Mouse (Mus musculus) megakaryocyte, embryonic 14.5 days (primary cell): ENCODE results near the gene Fam198b. TPM values are rescaled to one million over a fixed set of nuclear protein-coding genes. Genes with fewer than 3 reads are reported as not detected.

Experiments used
- H3K27me3 ChIP-seq: replicated peaks from 2 replicates; pipeline ENCODE3; 2012; ENCODE audit warnings: inconsistent platforms
- H3K36me3 ChIP-seq: replicated peaks from 2 replicates; pipeline ENCODE3; 2012; ENCODE audit warnings: low read length, inconsistent platforms, mixed read lengths
- H3K4me1 ChIP-seq: 2 replicates; pipeline ENCODE4 v1.6.1; 2012; ENCODE audit warnings: inconsistent platforms
- H3K4me3 ChIP-seq: replicated peaks from 2 replicates; pipeline ENCODE3; 2012; ENCODE audit warnings: moderate library complexity, mild to moderate bottlenecking, inconsistent platforms
- H3K9me3 ChIP-seq: 2 replicates; pipeline ENCODE4 v1.6.1; 2012; ENCODE audit warnings: inconsistent platforms
- FLI1 ChIP-seq: IDR thresholded peaks from 2 replicates; pipeline ENCODE4 v1.6.1; 2012; ENCODE audit warnings: low read length, inconsistent platforms, mixed read lengths
- GATA1 ChIP-seq: IDR thresholded peaks from 3 replicates; pipeline ENCODE4 v1.6.1; 2012; ENCODE audit warnings: mixed read lengths, low read length, inconsistent platforms, borderline replicate concordance
- polyA plus RNA-seq: library from polyadenylated mRNA; stranded (reverse); fragments of >175 nt; gene quantifications from 2 replicates; pipeline ENCODE4 v1.2.3, GENCODE M21; 2012; ENCODE audit warnings: low replicate concordance; ENCODE audit not compliant: insufficient read depth

Gene Fam198b
- polyA plus RNA-seq, 1 experiment = 0.08 TPM

GRCm38 (mm10) chr3:79881645-79882044 is 2.7 kb upstream of the Fam198b start:
- H3K4me3 ChIP-seq = no peak overlapping the region
- H3K27me3 ChIP-seq = peaks cover 25% of the 10 kb centered on the region
- TF ChIP-seq FLI1 = no peak
- no peak for TF ChIP-seq GATA1
- no peaks in the 10 kb centered on the region for H3K9me3 ChIP-seq
- no peaks in the 10 kb centered on the region for H3K36me3 ChIP-seq
- H3K4me1 ChIP-seq = peaks cover 27% of the 10 kb centered on the region

GRCm38 (mm10) chr3:79883092-79883491 is 1.2 kb upstream of the Fam198b start:
- Histone ChIP-seq H3K27me3 (peaks cover 25% of the 10 kb centered on the region), H3K4me1 (peaks cover 41% of the 10 kb centered on the region), H3K9me3 (no peaks in the 10 kb centered on the region), H3K4me3 (peak overlapping the region; percentile 60), H3K36me3 (no peaks in the 10 kb centered on the region)
- no peak for TF ChIP-seq FLI1
- TF ChIP-seq GATA1 = no peak

GRCm38 (mm10) chr3:79884761-79885189 is 442 bp downstream of the Fam198b start:
- Histone ChIP-seq H3K27me3 (peaks cover 15% of the 10 kb centered on the region), H3K36me3 (no peaks in the 10 kb centered on the region), H3K4me1 (peaks cover 38% of the 10 kb centered on the region), H3K4me3 (peak overlapping the region; percentile 88), H3K9me3 (no peaks in the 10 kb centered on the region)
- TF ChIP-seq GATA1 (no peak), FLI1 (no peak)

GRCm38 (mm10) chr3:79885686-79886356 is 1.5 kb downstream of the Fam198b start:
- no peaks in the 10 kb centered on the region for H3K9me3 ChIP-seq
- peak overlapping the region; percentile 89 for H3K4me3 ChIP-seq
- peaks cover 38% of the 10 kb centered on the region for H3K4me1 ChIP-seq

GRCm38 (mm10) chr3:79886357-79887091 is 2.2 kb downstream of the Fam198b start:
- H3K36me3 ChIP-seq = no peaks in the 10 kb centered on the region
- H3K4me1 ChIP-seq = peaks cover 38% of the 10 kb centered on the region
- TF ChIP-seq FLI1 (no peak), GATA1 (no peak)
- H3K4me3 ChIP-seq = peak overlapping the region; percentile 89
- H3K27me3 ChIP-seq = peaks cover 10% of the 10 kb centered on the region
- H3K9me3 ChIP-seq = no peaks in the 10 kb centered on the region

More at GRCm38 (mm10) chr3:79885686-79886356, 1.5 kb downstream of the Fam198b start:
- TF ChIP-seq GATA1 (no peak), FLI1 (no peak)
- Histone ChIP-seq H3K36me3 (no peaks in the 10 kb centered on the region), H3K27me3 (peaks cover 14% of the 10 kb centered on the region)

- Histone ChIP-seq H3K4me1 (peaks cover 38% of the 10 kb centered on the region), H3K27me3 (peaks cover 3% of the 10 kb centered on the region), H3K9me3 (no peaks in the 10 kb centered on the region), H3K4me3 (peak overlapping the region; percentile 89), H3K36me3 (no peaks in the 10 kb centered on the region)
- TF ChIP-seq GATA1 = no peak
- no peak for TF ChIP-seq FLI1
Measured at GRCm38 (mm10) chr3:79887161-79887855, 3.0 kb downstream of the Fam198b start.

- Histone ChIP-seq H3K27me3 (peaks cover 3% of the 10 kb centered on the region), H3K9me3 (no peaks in the 10 kb centered on the region), H3K4me1 (peaks cover 38% of the 10 kb centered on the region), H3K4me3 (peak overlapping the region; percentile 6), H3K36me3 (no peaks in the 10 kb centered on the region)
- no peak for TF ChIP-seq FLI1
- TF ChIP-seq GATA1 = no peak
Measured at GRCm38 (mm10) chr3:79887966-79888365, 3.6 kb downstream of the Fam198b start.

- TF ChIP-seq GATA1 (no peak), FLI1 (no peak)
- no peak overlapping the region for H3K4me3 ChIP-seq
- peaks cover 7% of the 10 kb centered on the region for H3K4me1 ChIP-seq
- H3K27me3 ChIP-seq = peaks cover 9% of the 10 kb centered on the region
- H3K9me3 ChIP-seq = no peaks in the 10 kb centered on the region
- H3K36me3 ChIP-seq = no peaks in the 10 kb centered on the region
Measured at GRCm38 (mm10) chr3:79897534-79898370, 13.4 kb downstream of the Fam198b start.

- Histone ChIP-seq H3K36me3 (no peaks in the 10 kb centered on the region), H3K4me3 (no peak overlapping the region), H3K4me1 (peaks cover 7% of the 10 kb centered on the region), H3K9me3 (no peaks in the 10 kb centered on the region), H3K27me3 (peaks cover 9% of the 10 kb centered on the region)
- TF ChIP-seq GATA1 = no peak
- TF ChIP-seq FLI1 = no peak
Measured at GRCm38 (mm10) chr3:79898514-79898913, 14.2 kb downstream of the Fam198b start.
